Mouse (Mus musculus) small intestine, adult 2 months (tissue): ENCODE results near the gene Gfer. TPM values are rescaled to one million over a fixed set of nuclear protein-coding genes. Genes with fewer than 3 reads are reported as not detected.
"Not testable (repeated sequence)": the region's sequence is repeated elsewhere in the genome, so short reads cannot be mapped to it uniquely, and the experiment has no call there.

Experiments
- H3K27ac ChIP-seq: fragments of 200-500 bp; 2 replicates; pipeline ENCODE4 v1.5.1; 2012; ENCODE audit warnings: low read depth, low read length, control low read depth, inconsistent platforms; ENCODE audit not compliant: insufficient read depth
- H3K27me3 ChIP-seq: fragments of 200-500 bp; 2 replicates; pipeline ENCODE4 v1.6.1; 2012; ENCODE audit warnings: mild to moderate bottlenecking, moderate library complexity, low read length, inconsistent platforms; ENCODE audit not compliant: control insufficient read depth, insufficient read depth
- H3K36me3 ChIP-seq: fragments of 200-500 bp; 2 replicates; pipeline ENCODE4 v1.6.1; 2012; ENCODE audit warnings: mild to moderate bottlenecking, low read length, control low read depth, inconsistent platforms; ENCODE audit not compliant: control insufficient read depth, insufficient read depth
- H3K4me1 ChIP-seq: fragments of 200-500 bp; 2 replicates; pipeline ENCODE4 v1.6.1; 2012; ENCODE audit warnings: low read length, inconsistent platforms, mixed read lengths; ENCODE audit not compliant: control insufficient read depth, insufficient read depth, insufficient read length
- H3K4me3 ChIP-seq: fragments of 200-500 bp; 2 replicates; pipeline ENCODE4 v1.5.1; 2012; ENCODE audit warnings: low read depth, mild to moderate bottlenecking, control low read depth, inconsistent platforms, low read length, moderate library complexity
- CTCF ChIP-seq: fragments of 200-500 bp; IDR thresholded peaks from 2 replicates; pipeline ENCODE4 v1.5.1; 2012; ENCODE audit warnings: low read depth, mild to moderate bottlenecking, control low read depth, inconsistent platforms, low read length, moderate library complexity, mixed read lengths; ENCODE audit not compliant: insufficient replicate concordance, insufficient read length; ENCODE audit errors: extremely low read depth
- POLR2A ChIP-seq: fragments of 200-500 bp; IDR thresholded peaks from 2 replicates; pipeline ENCODE4 v1.6.1; 2012; ENCODE audit warnings: low read depth, mild to moderate bottlenecking, control low read depth, inconsistent platforms, low read length, moderate library complexity
- WGBS: fragments of 180-500 bp; shearing (Covaris S2); methylation state at CpG from one replicate; pipeline ENCODE4 v1.1.7; 2018; 5-methylcytosine and 5-hydroxymethylcytosine counted together
- polyA plus RNA-seq: library from polyadenylated mRNA; depleted of rRNA; stranded (reverse); fragments of >200 nt; gene quantifications from 2 replicates; pipeline ENCODE4 v1.2.3, GENCODE M21; 2012

Gfer gene
- polyA plus RNA-seq, 1 experiment = 35.9 TPM

GRCm38 (mm10) chr17:24670246-24670844 lies 25.6 kb downstream of the Gfer start:
- Histone ChIP-seq H3K27me3 (no peaks in the 10 kb centered on the region), H3K4me1 (peaks cover 15% of the 10 kb centered on the region; the same call in 1 of the 2 replicates), H3K27ac (peak overlapping the region; percentile 36), H3K4me3 (peak overlapping the region; percentile 71), H3K36me3 (no peaks in the 10 kb centered on the region)
- WGBS = 2% methylated on average over 8 of the region's 8 CpGs
- no peak for TF ChIP-seq CTCF
- TF ChIP-seq POLR2A = no peak

GRCm38 (mm10) chr17:24669545-24670245 lies 26.3 kb downstream of the Gfer start, which contains the start of gene Zfp598:
Gene Zfp598 (plus strand): TSS chr17:24669687.
- Histone ChIP-seq H3K4me1 (peaks cover 15% of the 10 kb centered on the region; the same call in 1 of the 2 replicates), H3K36me3 (no peaks in the 10 kb centered on the region), H3K27me3 (no peaks in the 10 kb centered on the region), H3K4me3 (peak within 1 kb of the TSS; percentile 71), H3K27ac (peak within 1 kb of the TSS; percentile 36)
- TF ChIP-seq CTCF (peak; percentile 37; the same call in 1 of the 2 replicates), POLR2A (peak; percentile 67; the same call in 1 of the 2 replicates)
- under 1% methylated on average over 80 of the region's 80 CpGs for WGBS

- not testable (repeated sequence) for H3K36me3 ChIP-seq, H3K27me3 ChIP-seq
- Histone ChIP-seq H3K27ac (peak overlapping the region; percentile 33; the same call in 1 of the 2 replicates), H3K4me1 (peaks cover 15% of the 10 kb centered on the region; the same call in 1 of the 2 replicates), H3K4me3 (peak overlapping the region; percentile 58)
- WGBS = 7% methylated on average over 15 of the region's 15 CpGs
Measured at GRCm38 (mm10) chr17:24669214-24669544, 26.8 kb downstream of the Gfer start.

GRCm38 (mm10) chr17:24667416-24667815 lies 28.5 kb downstream of the Gfer start:
- Histone ChIP-seq H3K36me3 (no peaks in the 10 kb centered on the region), H3K4me3 (no peak overlapping the region), H3K27ac (no peak overlapping the region), H3K27me3 (no peaks in the 10 kb centered on the region), H3K4me1 (peaks cover 15% of the 10 kb centered on the region; the same call in 1 of the 2 replicates)
- 8% methylated on average over 6 of the region's 6 CpGs for WGBS
- no peak for TF ChIP-seq POLR2A
- TF ChIP-seq CTCF = peak; percentile 58; the same call in 1 of the 2 replicates

- not testable (repeated sequence) for H3K4me3 ChIP-seq, H3K27ac ChIP-seq, H3K36me3 ChIP-seq, H3K27me3 ChIP-seq
- peaks cover 11% of the 10 kb centered on the region; the same call in 1 of the 2 replicates for H3K4me1 ChIP-seq
- WGBS = 51% methylated on average over 7 of the region's 7 CpGs
Measured at GRCm38 (mm10) chr17:24667011-24667410, 28.9 kb downstream of the Gfer start.

GRCm38 (mm10) chr17:24658017-24658758 lies 37.8 kb downstream of the Gfer start, which contains the start of gene Npw:
Gene Npw (minus strand): TSS chr17:24658457.
- H3K27me3 ChIP-seq = peaks cover 15% of the 10 kb centered on the region
- no peak for TF ChIP-seq CTCF
- TF ChIP-seq POLR2A = no peak
- peak within 1 kb of the TSS; percentile 46 for H3K4me3 ChIP-seq
- H3K27ac ChIP-seq = no peak within 1 kb of the TSS
- WGBS = 6% methylated on average over 47 of the region's 47 CpGs
- H3K4me1 ChIP-seq = peaks cover 4% of the 10 kb centered on the region; the same call in 1 of the 2 replicates
- no peaks in the 10 kb centered on the region for H3K36me3 ChIP-seq

- no peak for TF ChIP-seq CTCF
- TF ChIP-seq POLR2A = no peak
- peaks cover 5% of the 10 kb centered on the region; the same call in 1 of the 2 replicates for H3K4me1 ChIP-seq
- H3K27ac ChIP-seq = no peak overlapping the region
- no peaks in the 10 kb centered on the region for H3K36me3 ChIP-seq
- H3K27me3 ChIP-seq = peaks cover 21% of the 10 kb centered on the region
- WGBS = 71% methylated on average over 4 of the region's 4 CpGs
- H3K4me3 ChIP-seq = no peak overlapping the region
Measured at GRCm38 (mm10) chr17:24654969-24655368, 41.0 kb downstream of the Gfer start.
